Mouse (Mus musculus) heart, embryonic 10.5 days (tissue): ENCODE measurements around the gene Lrig2. TPM values are rescaled to one million over a fixed set of nuclear protein-coding genes. Genes with fewer than 3 reads are reported as not detected.

ENCODE experiments used
- DNase-seq: peaks from one replicate; pipeline ENCODE4 v3.0.0-alpha.2; 2017; ENCODE audit warnings: low spot score
- H3K27ac ChIP-seq: fragments of 300-500 bp; sonication (generic); 2 replicates; pipeline ENCODE4 v1.5.1; 2016; ENCODE audit warnings: mild to moderate bottlenecking
- H3K27me3 ChIP-seq: fragments of 300-500 bp; sonication (generic); 2 replicates; pipeline ENCODE4 v1.6.1; 2016; ENCODE audit warnings: mild to moderate bottlenecking; ENCODE audit not compliant: poor library complexity, insufficient read depth, severe bottlenecking
- H3K36me3 ChIP-seq: fragments of 300-500 bp; sonication (generic); 2 replicates; pipeline ENCODE4 v1.6.1; 2016; ENCODE audit warnings: mild to moderate bottlenecking, moderate library complexity
- H3K4me1 ChIP-seq: fragments of 300-500 bp; sonication (generic); 2 replicates; pipeline ENCODE4 v1.6.1; 2016; ENCODE audit warnings: mild to moderate bottlenecking
- H3K4me3 ChIP-seq: fragments of 300-500 bp; sonication (generic); 2 replicates; pipeline ENCODE4 v1.5.1; 2016; ENCODE audit warnings: mild to moderate bottlenecking, moderate library complexity
- H3K9me3 ChIP-seq: fragments of 300-500 bp; sonication (generic); 2 replicates; pipeline ENCODE4 v1.6.1; 2016; ENCODE audit warnings: mild to moderate bottlenecking, moderate library complexity
- WGBS: fragments of 180-500 bp; shearing (Covaris S2); methylation state at CpG from one replicate; pipeline ENCODE4 v1.1.7; 2016; 5-methylcytosine and 5-hydroxymethylcytosine counted together
- polyA plus RNA-seq: library from polyadenylated mRNA; unstranded; fragments of >200 nt; fragmentation: Nextera tagmentation; extraction: Ambion mirVana; gene quantifications from 2 replicates; pipeline ENCODE4 v1.2.1, GENCODE M21; 2016

The Lrig2 gene
- polyA plus RNA-seq, 1 experiment from 2014 or later: 14.1 TPM

DNA sequence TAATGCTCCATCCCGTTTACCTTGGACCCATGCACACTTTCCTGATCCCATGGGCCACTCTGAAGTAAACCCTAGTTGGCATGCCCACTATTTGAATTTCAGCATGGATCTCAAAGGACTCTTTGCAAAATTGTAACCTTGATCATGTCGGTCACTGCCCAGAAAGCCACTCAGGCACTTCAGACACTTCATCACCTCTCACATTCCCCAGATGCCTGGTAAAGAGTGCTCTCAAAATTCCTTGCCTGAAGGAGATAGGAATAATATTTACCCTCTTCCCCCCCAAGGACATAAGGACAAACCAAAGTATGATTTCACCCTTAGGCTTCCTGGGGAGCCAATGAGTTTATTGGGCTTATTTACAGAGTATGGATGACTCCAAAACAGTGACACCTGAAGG, 139.3 kb downstream of the Lrig2 start:
- Histone ChIP-seq H3K9me3 (no peaks in the 10 kb centered on the region), H3K36me3 (no peaks in the 10 kb centered on the region), H3K4me3 (no peak overlapping the region), H3K4me1 (peaks cover 62% of the 10 kb centered on the region), H3K27me3 (no peaks in the 10 kb centered on the region), H3K27ac (peak overlapping the region; percentile 75)
- WGBS: 27% methylated on average over 2 of the region's 2 CpGs
- DNase-seq: peak; percentile 89

DNA sequence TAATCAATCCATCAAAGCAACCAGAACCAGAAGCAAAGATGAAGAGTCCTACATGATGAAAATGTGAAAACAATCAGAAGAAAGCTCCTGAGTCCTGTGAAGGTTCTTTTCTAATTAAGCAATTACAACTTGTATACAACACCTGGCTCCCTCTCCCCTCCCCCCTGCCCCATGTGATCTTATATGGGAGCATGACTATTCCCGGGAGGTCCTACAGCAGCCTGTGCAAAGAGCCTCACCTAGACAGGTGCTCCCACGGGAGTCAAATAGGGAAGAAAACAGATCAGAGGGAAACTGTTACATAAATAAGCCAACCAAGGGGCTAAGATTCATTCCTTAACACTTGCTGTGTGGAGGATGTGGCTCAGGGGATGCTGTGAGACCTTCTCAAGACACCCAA, 143.8 kb downstream of the Lrig2 start:
- 74% methylated on average over 2 of the region's 2 CpGs for WGBS
- Histone ChIP-seq H3K27me3 (no peaks in the 10 kb centered on the region), H3K9me3 (no peaks in the 10 kb centered on the region), H3K4me3 (no peak overlapping the region), H3K27ac (peak overlapping the region; percentile 44; the same call in 1 of the 2 replicates), H3K36me3 (no peaks in the 10 kb centered on the region), H3K4me1 (peaks cover 47% of the 10 kb centered on the region)
- no peak for DNase-seq

DNA sequence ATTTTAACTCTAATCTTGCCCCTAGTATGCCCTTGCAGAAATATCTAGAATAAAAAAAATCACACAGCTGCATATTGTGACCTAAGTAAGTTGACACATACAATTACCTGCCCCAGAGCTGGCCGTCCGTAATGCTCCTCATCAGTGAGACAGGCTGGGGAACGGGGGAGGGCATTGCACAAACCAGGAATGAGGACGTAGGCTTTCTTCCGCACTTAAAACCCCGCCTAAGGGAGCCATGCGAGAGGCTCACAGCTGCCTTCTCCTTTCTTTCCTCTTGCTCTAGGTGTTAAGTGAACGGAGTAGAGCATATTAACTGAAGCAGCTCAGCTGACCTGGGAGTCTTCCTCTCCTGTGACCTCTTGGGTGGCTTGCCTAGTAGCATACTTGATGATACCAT, 149.9 kb downstream of the Lrig2 start:
- Histone ChIP-seq H3K4me1 (peaks cover 42% of the 10 kb centered on the region), H3K9me3 (no peaks in the 10 kb centered on the region), H3K4me3 (no peak overlapping the region), H3K27ac (no peak overlapping the region), H3K27me3 (no peaks in the 10 kb centered on the region), H3K36me3 (no peaks in the 10 kb centered on the region)
- no peak for DNase-seq
- 72% methylated on average over 8 of the region's 8 CpGs for WGBS

DNA sequence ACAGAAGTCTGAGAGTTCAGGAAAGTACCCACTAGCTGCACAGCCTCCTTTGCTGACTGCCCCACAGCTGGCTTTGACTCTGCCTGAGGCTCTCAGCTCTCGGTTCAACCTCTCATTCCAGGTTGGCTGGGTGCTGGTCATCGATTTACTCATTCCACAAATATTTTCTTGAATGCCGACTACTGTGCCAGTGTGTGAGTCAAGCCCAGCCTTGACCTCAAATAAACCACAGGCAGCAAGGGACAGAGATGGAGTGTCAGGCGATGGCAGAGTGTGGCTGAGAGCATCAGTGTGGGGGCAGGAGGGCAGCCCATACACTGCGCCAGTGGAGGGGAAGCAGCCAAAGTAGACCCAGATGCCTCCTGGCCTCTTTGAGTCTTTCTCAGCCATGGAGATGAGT, 151.4 kb downstream of the Lrig2 start:
- Histone ChIP-seq H3K9me3 (no peaks in the 10 kb centered on the region), H3K4me1 (peaks cover 40% of the 10 kb centered on the region), H3K4me3 (no peak overlapping the region), H3K36me3 (no peaks in the 10 kb centered on the region), H3K27me3 (no peaks in the 10 kb centered on the region), H3K27ac (peak overlapping the region; percentile 65)
- DNase-seq: no peak
- WGBS: 42% methylated on average over 5 of the region's 5 CpGs

DNA sequence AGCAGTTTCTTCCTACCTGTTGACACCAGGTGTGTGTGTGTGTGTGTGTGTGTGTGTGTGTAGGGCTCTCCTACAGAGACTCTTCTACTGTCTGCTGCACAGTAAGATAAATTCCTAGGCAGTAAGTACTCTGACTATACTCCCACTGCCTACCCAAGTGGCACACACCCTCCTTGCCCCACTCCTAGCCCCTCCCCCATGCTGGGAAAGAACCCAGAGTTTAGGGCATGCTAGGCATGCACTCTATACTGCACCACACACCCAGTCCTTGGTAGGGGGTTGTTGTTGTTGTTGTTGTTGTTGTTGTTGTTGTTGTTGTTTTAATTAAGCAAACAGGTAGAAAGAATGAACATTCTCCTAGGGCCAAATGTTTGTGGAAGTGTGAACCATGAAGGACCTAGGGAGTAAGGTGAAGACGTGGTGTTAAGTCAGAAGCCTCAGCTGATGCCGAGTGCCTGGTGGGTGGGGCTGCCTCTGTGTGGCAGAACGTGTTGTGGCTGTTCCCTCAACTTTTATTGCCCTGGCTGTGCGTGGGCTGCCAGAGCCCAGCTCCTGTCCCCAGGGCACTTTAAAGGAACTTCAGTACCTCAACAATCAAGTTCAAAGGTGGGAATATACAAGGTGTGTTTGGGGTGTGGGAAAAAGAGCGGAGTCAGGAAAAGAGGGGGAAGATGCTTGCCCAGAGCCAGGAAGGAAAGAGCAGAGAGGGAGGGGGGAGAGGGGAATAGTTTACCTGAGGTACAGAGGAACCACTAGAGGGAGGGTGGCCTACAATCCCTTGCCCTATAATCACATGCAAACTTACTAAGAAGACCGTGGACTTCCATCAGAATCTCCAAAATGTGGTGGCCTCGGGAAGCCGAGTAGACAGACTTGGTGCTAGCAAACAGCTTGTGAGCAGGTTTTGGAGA, 152.2 kb downstream of the Lrig2 start:
- Histone ChIP-seq H3K27me3 (no peaks in the 10 kb centered on the region), H3K9me3 (no peaks in the 10 kb centered on the region), H3K27ac (peak overlapping the region; percentile 60; the same call in 1 of the 2 replicates), H3K36me3 (no peaks in the 10 kb centered on the region), H3K4me3 (no peak overlapping the region), H3K4me1 (peaks cover 41% of the 10 kb centered on the region)
- 56% methylated on average over 8 of the region's 8 CpGs for WGBS
- DNase-seq: no peak

DNA sequence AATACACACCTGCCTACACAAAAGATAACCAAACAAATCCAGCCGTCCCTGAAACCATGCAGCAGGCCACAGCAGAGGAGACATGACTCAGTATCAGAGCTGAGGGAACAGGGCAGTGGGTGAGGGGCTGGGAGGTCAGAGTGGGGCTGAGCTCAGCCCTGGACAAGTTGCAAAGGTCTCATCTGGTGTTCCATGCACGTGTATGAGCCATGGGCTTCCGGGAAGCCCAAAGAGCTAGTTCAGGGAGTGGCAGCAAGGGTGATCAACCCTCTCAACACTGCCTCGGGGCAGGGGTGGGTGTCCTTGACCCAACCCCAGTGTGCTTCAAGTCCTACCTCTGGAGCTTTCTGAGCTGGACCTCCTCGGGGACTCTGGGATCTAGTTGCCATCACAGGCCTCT, 153.0 kb downstream of the Lrig2 start:
- DNase-seq: no peak
- peaks cover 45% of the 10 kb centered on the region for H3K4me1 ChIP-seq
- H3K27ac ChIP-seq: peak overlapping the region; percentile 49; the same call in 1 of the 2 replicates
- H3K9me3 ChIP-seq: no peaks in the 10 kb centered on the region
- no peaks in the 10 kb centered on the region for H3K27me3 ChIP-seq
- no peak overlapping the region for H3K4me3 ChIP-seq
- 69% methylated on average over 5 of the region's 5 CpGs for WGBS
- no peaks in the 10 kb centered on the region for H3K36me3 ChIP-seq

DNA sequence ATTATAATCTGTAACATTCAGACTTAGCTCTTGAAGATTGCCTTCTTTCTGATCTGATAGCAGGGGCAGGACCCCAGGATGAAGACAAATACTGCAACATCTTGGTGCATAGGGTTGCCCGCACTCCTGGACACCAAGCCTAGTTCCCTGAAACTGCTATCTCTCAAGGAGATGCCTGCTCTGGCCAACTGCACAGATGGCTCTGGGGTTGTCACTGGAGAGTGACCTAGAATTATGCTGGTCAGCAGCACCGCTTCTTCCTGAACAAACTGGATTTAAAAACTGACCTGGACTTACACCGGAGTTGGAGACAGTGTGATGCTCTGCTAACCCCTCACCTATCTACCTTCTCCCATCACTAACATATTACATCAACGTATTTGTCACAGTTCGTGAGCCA, 155.6 kb downstream of the Lrig2 start:
- DNase-seq: no peak
- Histone ChIP-seq H3K36me3 (no peaks in the 10 kb centered on the region), H3K4me3 (no peak overlapping the region), H3K9me3 (no peaks in the 10 kb centered on the region), H3K27me3 (no peaks in the 10 kb centered on the region), H3K4me1 (peaks cover 49% of the 10 kb centered on the region), H3K27ac (no peak overlapping the region)
- 90% methylated on average over 5 of the region's 5 CpGs for WGBS

DNA sequence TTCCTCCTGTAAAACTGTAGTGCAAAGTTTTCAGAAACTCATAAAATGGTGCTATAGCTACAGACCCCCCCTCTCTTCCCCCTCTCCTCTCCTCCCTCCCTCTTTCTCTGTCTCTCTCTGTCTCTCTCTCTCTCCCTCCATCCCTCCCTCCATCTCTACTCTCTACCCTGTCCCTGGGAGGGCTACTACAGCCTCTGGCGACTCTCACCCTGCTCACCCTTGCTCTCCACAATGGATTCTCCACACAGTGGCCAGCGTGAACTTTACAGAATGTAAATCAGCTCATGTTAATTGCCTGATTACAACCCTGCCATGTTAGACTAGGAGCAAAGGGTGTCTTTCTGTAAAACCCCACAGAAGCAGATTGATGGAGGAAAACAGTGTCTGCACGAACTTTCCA, 157.8 kb downstream of the Lrig2 start:
- Histone ChIP-seq H3K36me3 (no peaks in the 10 kb centered on the region), H3K27ac (peak overlapping the region; percentile 69; the same call in 1 of the 2 replicates), H3K4me3 (no peak overlapping the region), H3K9me3 (no peaks in the 10 kb centered on the region), H3K4me1 (peaks cover 41% of the 10 kb centered on the region), H3K27me3 (no peaks in the 10 kb centered on the region)
- no peak for DNase-seq
- WGBS: 39% methylated on average over 3 of the region's 3 CpGs

DNA sequence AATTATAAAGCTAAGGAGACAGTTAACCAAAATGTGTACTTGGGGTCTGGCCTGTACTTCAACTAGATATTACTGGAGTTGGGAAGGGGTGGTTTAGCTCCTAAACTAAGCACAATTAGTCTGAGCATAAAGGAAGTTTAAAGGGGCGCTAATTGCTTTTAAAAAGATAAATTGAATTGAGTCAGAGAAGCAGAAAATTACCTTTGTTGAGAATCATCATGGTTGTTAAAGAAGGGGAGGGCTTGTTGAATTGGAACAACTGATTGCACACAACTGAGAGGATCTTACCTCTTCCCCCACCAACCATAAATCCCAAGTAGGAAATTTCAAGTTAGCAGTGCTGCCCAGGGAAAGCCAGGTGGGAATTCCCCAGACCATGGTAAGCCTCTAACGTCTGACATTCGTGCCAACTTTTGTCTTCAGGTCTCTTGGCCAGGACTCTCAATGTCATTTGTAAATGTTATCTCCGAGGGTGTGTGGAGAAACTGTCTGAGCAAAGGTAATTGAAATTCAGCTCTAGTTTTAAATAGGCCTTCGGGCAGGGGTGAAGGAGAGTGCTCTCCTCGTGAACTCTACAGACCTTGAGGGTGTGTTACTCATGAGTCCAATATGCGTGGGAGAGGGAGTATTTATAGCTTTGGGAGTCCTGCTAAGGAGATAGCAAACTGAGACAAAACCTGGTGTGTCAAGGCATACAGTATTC, 159.2 kb downstream of the Lrig2 start:
- WGBS: 45% methylated on average over 7 of the region's 7 CpGs
- Histone ChIP-seq H3K27me3 (no peaks in the 10 kb centered on the region), H3K9me3 (no peaks in the 10 kb centered on the region), H3K4me1 (peaks cover 37% of the 10 kb centered on the region), H3K27ac (peak overlapping the region; percentile 69; the same call in 1 of the 2 replicates), H3K36me3 (no peaks in the 10 kb centered on the region), H3K4me3 (no peak overlapping the region)
- DNase-seq: no peak

DNA sequence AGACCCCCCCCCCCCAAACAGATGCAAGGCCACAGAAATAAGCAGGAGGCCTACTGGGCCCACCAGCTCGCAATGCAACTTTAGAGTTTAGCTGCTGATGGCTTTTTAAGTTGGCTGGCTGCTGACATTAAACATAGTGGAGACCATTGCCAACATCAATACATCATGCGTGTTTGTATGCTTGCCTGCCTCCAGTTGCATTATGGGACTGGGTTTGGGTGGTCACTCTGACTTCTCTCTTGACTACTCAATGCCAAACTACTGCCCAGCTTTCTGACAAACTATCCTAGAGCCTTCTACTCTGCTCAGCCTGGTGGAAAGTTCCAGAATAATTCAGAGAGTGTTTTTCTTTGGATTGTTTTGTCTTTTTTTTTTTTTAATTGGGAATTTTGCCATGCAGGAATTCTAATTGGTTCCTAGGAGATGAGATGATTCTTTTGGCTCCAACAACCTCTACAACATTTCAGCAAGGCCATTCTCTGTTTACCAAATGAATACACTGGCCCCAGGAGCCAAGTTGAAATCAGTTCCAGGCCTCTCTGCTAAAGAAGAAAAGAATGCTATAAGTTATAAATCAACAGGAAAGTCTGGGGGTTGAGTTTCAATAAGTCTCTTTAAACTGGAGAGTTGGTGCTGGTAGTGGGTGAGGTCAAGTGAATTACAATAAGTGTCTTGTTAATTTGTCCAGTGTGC, 161.3 kb downstream of the Lrig2 start:
- peaks cover 34% of the 10 kb centered on the region for H3K4me1 ChIP-seq
- DNase-seq: no peak
- H3K27ac ChIP-seq: no peak overlapping the region
- H3K4me3 ChIP-seq: no peak overlapping the region
- no peaks in the 10 kb centered on the region for H3K27me3 ChIP-seq
- H3K36me3 ChIP-seq: no peaks in the 10 kb centered on the region
- 81% methylated on average over 2 of the region's 2 CpGs for WGBS
- H3K9me3 ChIP-seq: no peaks in the 10 kb centered on the region

DNA sequence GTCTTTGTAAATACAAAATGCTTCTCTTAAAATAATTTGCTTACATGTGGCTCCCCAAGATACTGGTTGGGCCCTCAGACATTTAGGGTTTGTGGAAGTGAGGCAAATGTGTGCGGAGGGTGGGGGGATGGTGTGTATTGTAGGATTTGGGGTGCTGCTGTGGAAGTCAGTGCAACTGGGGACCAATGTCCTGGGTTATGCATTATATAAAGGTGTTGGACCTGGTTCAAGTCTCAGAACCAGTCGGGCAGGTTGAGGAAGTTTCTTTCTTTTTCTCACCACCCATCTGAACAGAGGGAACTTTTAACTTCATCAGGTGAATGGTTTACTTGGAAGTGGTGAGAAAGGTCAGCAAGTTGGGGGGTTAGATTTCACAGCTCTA, 161.9 kb downstream of the Lrig2 start:
- H3K4me3 ChIP-seq: no peak overlapping the region
- no peaks in the 10 kb centered on the region for H3K36me3 ChIP-seq
- H3K27ac ChIP-seq: no peak overlapping the region
- WGBS: 75% methylated on average over 2 of the region's 2 CpGs
- H3K4me1 ChIP-seq: peaks cover 33% of the 10 kb centered on the region
- no peak for DNase-seq
- no peaks in the 10 kb centered on the region for H3K27me3 ChIP-seq
- H3K9me3 ChIP-seq: no peaks in the 10 kb centered on the region

DNA sequence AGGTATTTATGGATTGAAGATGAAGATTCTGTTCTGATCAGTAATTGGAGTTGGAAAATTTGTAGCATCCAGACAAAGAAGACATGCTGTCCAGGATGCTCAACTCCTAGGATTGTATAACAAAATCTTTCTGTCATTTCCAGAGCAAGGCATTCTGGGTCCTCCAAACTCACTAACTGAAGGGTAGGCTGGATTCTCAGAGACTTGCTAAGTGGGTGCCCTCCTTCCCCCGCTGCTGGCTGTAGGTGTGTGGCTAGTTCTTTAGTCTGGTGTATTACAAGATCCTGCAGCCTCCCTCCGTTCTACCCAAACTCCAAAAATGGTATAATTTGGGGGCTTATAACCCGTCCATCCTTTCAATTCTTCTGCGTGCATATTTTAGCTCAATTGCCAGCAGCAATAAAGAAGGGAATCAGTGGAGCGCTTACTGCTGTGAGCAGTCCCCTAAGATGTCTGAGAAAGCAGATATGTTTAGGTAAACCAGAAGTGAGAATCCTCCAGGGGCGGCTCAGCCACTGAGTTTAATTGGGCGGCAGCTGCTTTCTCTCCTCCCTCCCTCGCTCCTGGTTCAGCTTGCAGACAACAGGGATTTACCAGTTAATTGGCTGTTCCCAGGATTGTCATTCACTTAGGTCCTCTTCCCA, 162.4 kb downstream of the Lrig2 start:
- H3K27ac ChIP-seq: no peak overlapping the region
- 44% methylated on average over 8 of the region's 8 CpGs for WGBS
- H3K4me1 ChIP-seq: peaks cover 33% of the 10 kb centered on the region
- H3K27me3 ChIP-seq: no peaks in the 10 kb centered on the region
- H3K36me3 ChIP-seq: no peaks in the 10 kb centered on the region
- H3K9me3 ChIP-seq: no peaks in the 10 kb centered on the region
- no peak overlapping the region for H3K4me3 ChIP-seq
- no peak for DNase-seq
